Mouse (Mus musculus) CH12.LX (cell line): ENCODE measurements around the gene Hba-a1. TPM values are rescaled to one million over a fixed set of nuclear protein-coding genes. Genes with fewer than 3 reads are reported as not detected.

Source experiments
- DNase-seq: peaks from one replicate; pipeline ENCODE4 v3.0.0-alpha.2; 2013; ENCODE audit errors: extremely low read depth
- H3K27ac ChIP-seq: 2 replicates; pipeline ENCODE4 v1.5.1; 2012; ENCODE audit warnings: low read depth, mild to moderate bottlenecking, control low read depth, moderate library complexity; ENCODE audit not compliant: insufficient read depth
- H3K27me3 ChIP-seq: replicated peaks from 2 replicates; pipeline ENCODE3; 2012; ENCODE audit warnings: inconsistent platforms
- H3K36me3 ChIP-seq, 2 experiments: replicated peaks in 1 of 2; 2 replicates each; pipeline versions ENCODE3 to v1.6.1; 2012; ENCODE audit warnings: inconsistent platforms in 1 of 2, low read length in 1 of 2, mild to moderate bottlenecking in 1 of 2, mixed read lengths in 1 of 2, moderate library complexity in 1 of 2; ENCODE audit not compliant: control insufficient read depth in 1 of 2, insufficient read depth in 1 of 2
- H3K4me1 ChIP-seq, 2 experiments: 2 replicates each; pipeline ENCODE4 v1.6.1; 2012; ENCODE audit warnings: inconsistent platforms in 1 of 2, moderate library complexity in 1 of 2; ENCODE audit not compliant: insufficient read depth in 2 of 2, control insufficient read depth in 1 of 2
- H3K4me2 ChIP-seq: 2 replicates; pipeline ENCODE4 v1.6.1; 2012; ENCODE audit warnings: low read depth, mild to moderate bottlenecking, control low read depth; ENCODE audit not compliant: poor library complexity, insufficient read depth, severe bottlenecking
- H3K4me3 ChIP-seq, 3 experiments: fragments of 150-350 bp in 1 of 3; sonication (generic) in 1 of 3; replicated peaks in 1 of 3; 2 replicates each; pipeline versions ENCODE3 to v1.5.1; 2011 to 2012; ENCODE audit warnings: low read depth in 2 of 3, low read length in 2 of 3, mild to moderate bottlenecking in 2 of 3, moderate library complexity in 2 of 3, control low read depth in 1 of 3, improper control_type of control experiment in 1 of 3, inconsistent platforms in 1 of 3, mixed read lengths in 1 of 3; ENCODE audit not compliant: poor library complexity in 1 of 3
- H3K79me2 ChIP-seq: replicated peaks from 2 replicates; pipeline ENCODE4 v1.6.1; 2012; ENCODE audit warnings: mild to moderate bottlenecking, moderate library complexity; ENCODE audit not compliant: control insufficient read depth, poor library complexity, insufficient read depth, severe bottlenecking; ENCODE audit errors: extremely low read depth
- H3K9ac ChIP-seq: 2 replicates; pipeline ENCODE4 v1.6.1; 2012; ENCODE audit warnings: low read depth, mild to moderate bottlenecking, control low read depth, moderate library complexity; ENCODE audit not compliant: insufficient read depth
- H3K9me3 ChIP-seq: replicated peaks from 2 replicates; pipeline ENCODE3; 2012; ENCODE audit warnings: low read length, inconsistent platforms, mixed read lengths
- CHD1 ChIP-seq: IDR thresholded peaks from 2 replicates; pipeline ENCODE4 v1.6.1; 2012; ENCODE audit warnings: low read depth, low read length, improper control_type of control experiment, inconsistent platforms
- CTCF ChIP-seq, 2 experiments: IDR thresholded peaks in 1 of 2; conservative IDR thresholded peaks in 1 of 2; 2 replicates each; pipeline ENCODE4 v1.5.1; 2011 to 2012; ENCODE audit warnings: low read depth in 2 of 2, low read length in 2 of 2, improper control_type of control experiment in 1 of 2, inconsistent platforms in 1 of 2, mild to moderate bottlenecking in 1 of 2, moderate library complexity in 1 of 2
- E2F4 ChIP-seq: IDR thresholded peaks from 2 replicates; pipeline ENCODE4 v1.6.1; 2011; ENCODE audit warnings: low read depth, low read length, improper control_type of control experiment; ENCODE audit not compliant: insufficient replicate concordance
- GABPA ChIP-seq: IDR thresholded peaks from 2 replicates; pipeline ENCODE4 v1.6.1; 2012; ENCODE audit warnings: low read depth, low read length, improper control_type of control experiment, inconsistent platforms; ENCODE audit not compliant: insufficient replicate concordance
- HCFC1 ChIP-seq: IDR thresholded peaks from 2 replicates; pipeline ENCODE4 v1.6.1; 2012; ENCODE audit warnings: low read depth, mild to moderate bottlenecking, inconsistent platforms, low read length, improper control_type of control experiment
- IRF4 ChIP-seq: IDR thresholded peaks from 2 replicates; pipeline ENCODE4 v1.6.1; 2014; ENCODE audit warnings: low read depth, mild to moderate bottlenecking, inconsistent platforms, low read length, improper control_type of control experiment
- JUN ChIP-seq: IDR thresholded peaks from 2 replicates; pipeline ENCODE4 v1.6.1; 2011; ENCODE audit warnings: low read depth, mild to moderate bottlenecking, low read length, improper control_type of control experiment, moderate library complexity; ENCODE audit not compliant: insufficient read depth
- KAT2A ChIP-seq: IDR thresholded peaks from 2 replicates; pipeline ENCODE4 v1.6.1; 2012; ENCODE audit warnings: low read length, improper control_type of control experiment, inconsistent platforms; ENCODE audit not compliant: insufficient replicate concordance
- MAFK ChIP-seq: IDR thresholded peaks from 2 replicates; pipeline ENCODE4 v1.6.1; 2011; ENCODE audit warnings: low read length, improper control_type of control experiment; ENCODE audit not compliant: insufficient replicate concordance
- MAX ChIP-seq: IDR thresholded peaks from 2 replicates; pipeline ENCODE4 v1.6.1; 2011; ENCODE audit warnings: low read length, improper control_type of control experiment
- MAZ ChIP-seq: IDR thresholded peaks from 2 replicates; pipeline ENCODE4 v1.6.1; 2012; ENCODE audit warnings: low read depth, mild to moderate bottlenecking, inconsistent platforms, low read length, improper control_type of control experiment, moderate library complexity
- MEF2A ChIP-seq: IDR thresholded peaks from 2 replicates; pipeline ENCODE4 v1.6.1; 2014; ENCODE audit warnings: low read depth, mild to moderate bottlenecking, inconsistent platforms, low read length, improper control_type of control experiment, borderline replicate concordance
- MXI1 ChIP-seq: IDR thresholded peaks from 2 replicates; pipeline ENCODE4 v1.6.1; 2011; ENCODE audit warnings: mild to moderate bottlenecking, low read depth, low read length, improper control_type of control experiment
- NELFE ChIP-seq: IDR thresholded peaks from 2 replicates; pipeline ENCODE4 v1.6.1; 2011; ENCODE audit warnings: low read depth, low read length, improper control_type of control experiment
- PAX5 ChIP-seq: IDR thresholded peaks from 2 replicates; pipeline ENCODE4 v1.6.1; 2012; ENCODE audit warnings: low read length, inconsistent platforms, mixed read lengths
- POLR2AphosphoS2 ChIP-seq: IDR thresholded peaks from 2 replicates; pipeline ENCODE4 v1.6.1; 2011; ENCODE audit warnings: low read depth, low read length, improper control_type of control experiment
- SMC3 ChIP-seq: IDR thresholded peaks from 2 replicates; pipeline ENCODE4 v1.6.1; 2011; ENCODE audit warnings: low read depth, low read length, improper control_type of control experiment
- TCF12 ChIP-seq: IDR thresholded peaks from 2 replicates; pipeline ENCODE4 v1.6.1; 2014; ENCODE audit warnings: low read depth, mild to moderate bottlenecking, inconsistent platforms, low read length, improper control_type of control experiment
- UBTF ChIP-seq: IDR thresholded peaks from 2 replicates; pipeline ENCODE4 v1.6.1; 2012; ENCODE audit warnings: low read depth, mild to moderate bottlenecking, inconsistent platforms, low read length, improper control_type of control experiment, moderate library complexity
- USF1 ChIP-seq: IDR thresholded peaks from 2 replicates; pipeline ENCODE4 v1.6.1; 2014; ENCODE audit warnings: low read depth, mild to moderate bottlenecking, inconsistent platforms, low read length, improper control_type of control experiment
- ZKSCAN1 ChIP-seq: IDR thresholded peaks from 2 replicates; pipeline ENCODE4 v1.6.1; 2012; ENCODE audit warnings: low read depth, inconsistent platforms, low read length, improper control_type of control experiment, borderline replicate concordance
- ZMIZ1 ChIP-seq: IDR thresholded peaks from 2 replicates; pipeline ENCODE4 v1.6.1; 2012; ENCODE audit warnings: low read depth, mild to moderate bottlenecking, inconsistent platforms, low read length, improper control_type of control experiment
- ZNF384 ChIP-seq: IDR thresholded peaks from 2 replicates; pipeline ENCODE4 v1.6.1; 2012; ENCODE audit warnings: low read depth, low read length, improper control_type of control experiment, inconsistent platforms
- dilution Hi-C: fragments of 300-500 bp; cut with MboI; formaldehyde crosslinking; loops from 2 replicates; pipeline ENCODE4 v1.14.3; 2020; ENCODE audit warnings: low sequenced_read_pairs; ENCODE audit not compliant: extremely low pct_unique_long_range_greater_than_20kb, extremely low pct_ligation_motif_present
- in situ Hi-C: fragments of 300-500 bp; cut with MboI; formaldehyde crosslinking; loops from 3 replicates; pipeline ENCODE4 v1.14.3; 2019; ENCODE audit warnings: low sequenced_read_pairs, low pct_ligation_motif_present, low pct_unique_long_range_greater_than_20kb, mixed read lengths
- polyA plus RNA-seq: library from polyadenylated mRNA; unstranded; fragments of >175 nt; gene quantifications from 2 replicates; pipeline ENCODE4 v1.2.1, GENCODE M21; 2012; ENCODE audit warnings: low read depth; ENCODE audit not compliant: insufficient read length
- total RNA-seq, 2 experiments: library from RNA; depleted of rRNA; stranded (reverse); fragments of 300-350 nt in 1 of 2; fragments of >200 nt in 1 of 2; gene quantifications; 2 replicates each; pipeline ENCODE4 v1.2.3; 2012 to 2014

Hba-a1 gene
- total and polyA plus RNA-seq, 3 experiments = 4.7 to 5.2 (median 4.9) TPM

GRCm38 (mm10) chr11:32297866-32298531, 14.7 kb downstream of the Hba-a1 start:
- no peak for DNase-seq
- in situ Hi-C loops = no loop called here

GRCm38 (mm10) chr11:32298532-32298918, 15.2 kb downstream of the Hba-a1 start:
- in situ Hi-C loops = no loop called here
- Histone ChIP-seq H3K4me2 (no peak overlapping the region), H3K79me2 (no peaks in the 10 kb centered on the region), H3K27ac (no peak overlapping the region), H3K9me3 (no peaks in the 10 kb centered on the region), H3K9ac (no peak overlapping the region), H3K4me1 (peaks cover 5 to 6% of the 10 kb centered on the region in 2 experiments; a peak in 1 of 4 replicates), H3K27me3 (peaks cover 14% of the 10 kb centered on the region), H3K36me3 (no peaks in the 10 kb centered on the region), H3K4me3 (no peak overlapping the region)
- TF ChIP-seq USF1 (no peak), E2F4 (no peak), UBTF (no peak), CHD1 (no peak), POLR2AphosphoS2 (no peak), NELFE (no peak), CTCF (conservative IDR thresholded peaks at IDR 0.05 in 1 of 2, IDR thresholded peaks at IDR 0.05 in 1 of 2; ENCODE audit: low read depth in 2 of 2, low read length in 2 of 2) (no peak), IRF4 (no peak), ZMIZ1 (no peak), MAX (no peak), GABPA (no peak), JUN (no peak), MXI1 (no peak)
- no peak for DNase-seq
- dilution Hi-C loops = no loop called here

More at GRCm38 (mm10) chr11:32297866-32298531, 14.7 kb downstream of the Hba-a1 start:
- Histone ChIP-seq H3K9me3 (no peaks in the 10 kb centered on the region), H3K4me1 (peaks cover 5 to 6% of the 10 kb centered on the region in 2 experiments; a peak in 1 of 4 replicates), H3K4me3 (no peak overlapping the region), H3K79me2 (no peaks in the 10 kb centered on the region), H3K4me2 (no peak overlapping the region), H3K9ac (no peak overlapping the region), H3K27me3 (peaks cover 11% of the 10 kb centered on the region), H3K27ac (no peak overlapping the region), H3K36me3 (no peaks in the 10 kb centered on the region)
- dilution Hi-C loops = no loop called here
- TF ChIP-seq TCF12 (no peak), GABPA (no peak), SMC3 (no peak), HCFC1 (no peak), MEF2A (no peak), CTCF (conservative IDR thresholded peaks at IDR 0.05 in 1 of 2, IDR thresholded peaks at IDR 0.05 in 1 of 2; ENCODE audit: low read depth in 2 of 2, low read length in 2 of 2) (no peak), MAFK (no peak), MAZ (no peak), PAX5 (no peak), ZKSCAN1 (no peak), KAT2A (no peak), USF1 (no peak), ZNF384 (no peak)
